Mouse (Mus musculus): Measurements from ENCODE around the gene Pou2f1.

Gene Pou2f1

GRCm38 (mm10) chr1:165818145-165818860 is 184.2 kb downstream of the Pou2f1 start:
- no peak for ATAC-seq (ENCODE audit: insufficient number of reproducible peaks, low FRiP score, low TSS enrichment)

DNA sequence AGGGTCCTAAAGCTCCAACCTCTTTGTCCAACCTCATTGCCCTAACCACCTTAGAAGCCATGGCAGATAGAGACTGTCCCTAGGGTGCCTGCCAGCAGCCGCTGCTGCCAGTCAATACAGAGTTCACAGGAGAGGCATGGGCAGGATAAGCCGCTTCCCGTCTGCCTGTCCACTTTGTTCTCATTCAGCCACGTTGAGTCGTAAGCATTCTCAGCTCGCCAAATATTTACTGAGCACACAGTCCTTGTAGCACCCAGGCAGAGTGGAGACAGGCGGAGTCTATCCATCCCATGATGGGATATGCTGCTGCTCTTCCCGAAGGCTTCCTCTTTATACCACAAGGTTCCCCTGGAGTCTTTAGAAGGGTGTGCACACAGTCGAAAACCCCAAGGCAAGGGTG is 185.2 kb downstream of the Pou2f1 start:
- no peak for ATAC-seq (ENCODE audit: insufficient number of reproducible peaks, low FRiP score, low TSS enrichment)

- no peak for ATAC-seq (ENCODE audit: insufficient number of reproducible peaks, low FRiP score, low TSS enrichment)
Measured at GRCm38 (mm10) chr1:165816391-165816790, 186.1 kb downstream of the Pou2f1 start.

Measured in cerebellum, adult (tissue).